Mouse (Mus musculus) myocyte (in vitro differentiated cells): ENCODE measurements around the gene Hba-x. TPM values are rescaled to one million over a fixed set of nuclear protein-coding genes. Genes with fewer than 3 reads are reported as not detected.

Experiments
- H3K27me3 ChIP-seq: one replicate; pipeline ENCODE4 v1.6.1; 2011; ENCODE audit not compliant: control insufficient read depth, insufficient read depth, insufficient read length
- H3K36me3 ChIP-seq: one replicate; pipeline ENCODE4 v1.6.1; 2011; ENCODE audit not compliant: control insufficient read depth, insufficient read depth
- H3K4me2 ChIP-seq: one replicate; pipeline ENCODE4 v1.6.1; 2011; ENCODE audit warnings: low read depth, control low read depth
- H3K4me3 ChIP-seq: one replicate; pipeline ENCODE4 v1.5.1; 2011; ENCODE audit warnings: mild to moderate bottlenecking, control low read depth, moderate library complexity
- H3K79me2 ChIP-seq: one replicate; pipeline ENCODE4 v1.6.1; 2011; ENCODE audit not compliant: control insufficient read depth, insufficient read depth
- H3ac ChIP-seq: one replicate; pipeline ENCODE4 v1.6.1; 2011; ENCODE audit not compliant: control insufficient read depth, insufficient read length
- CEBPB ChIP-seq: IDR thresholded peaks from 2 replicates; pipeline ENCODE4 v1.6.1; 2011; ENCODE audit warnings: mild to moderate bottlenecking, moderate library complexity; ENCODE audit not compliant: poor library complexity, insufficient read depth, severe bottlenecking
- E2F4 ChIP-seq: IDR thresholded peaks from one replicate; pipeline ENCODE4 v1.6.1; 2011; ENCODE audit warnings: mild to moderate bottlenecking, control low read depth, moderate library complexity; ENCODE audit not compliant: insufficient read depth
- MAX ChIP-seq: IDR thresholded peaks from one replicate; pipeline ENCODE4 v1.6.1; 2011; ENCODE audit warnings: low read depth, mild to moderate bottlenecking, control low read depth
- MYOD1 ChIP-seq, 3 experiments: IDR thresholded peaks; one replicate each; pipeline ENCODE4 v1.6.1; 2011; ENCODE audit warnings: control low read depth in 2 of 3, low read depth in 2 of 3, mild to moderate bottlenecking in 2 of 3, moderate library complexity in 1 of 3; ENCODE audit not compliant: insufficient read length in 2 of 3, control insufficient read depth in 1 of 3
- MYOG ChIP-seq, 3 experiments: IDR thresholded peaks; one replicate each; pipeline ENCODE4 v1.6.1; 2011; ENCODE audit warnings: control low read depth in 2 of 3, low read depth in 2 of 3, mild to moderate bottlenecking in 2 of 3; ENCODE audit not compliant: insufficient read length in 2 of 3, control insufficient read depth in 1 of 3, insufficient read depth in 1 of 3
- POLR2A ChIP-seq: IDR thresholded peaks from one replicate; pipeline ENCODE4 v1.6.1; 2011; ENCODE audit warnings: low read depth, mild to moderate bottlenecking, control low read depth, moderate library complexity; ENCODE audit not compliant: insufficient read length
- POLR2AphosphoS2 ChIP-seq: IDR thresholded peaks from one replicate; pipeline ENCODE4 v1.6.1; 2011; ENCODE audit warnings: low read depth, control low read depth; ENCODE audit not compliant: insufficient read length
- REST ChIP-seq: IDR thresholded peaks from one replicate; pipeline ENCODE4 v1.6.1; 2011; ENCODE audit warnings: mild to moderate bottlenecking, control low read depth, moderate library complexity; ENCODE audit not compliant: insufficient read depth, insufficient read length
- SRF ChIP-seq: IDR thresholded peaks from one replicate; pipeline ENCODE4 v1.6.1; 2011; ENCODE audit warnings: low read depth; ENCODE audit not compliant: control insufficient read depth, insufficient read length
- TCF12 ChIP-seq: IDR thresholded peaks from one replicate; pipeline ENCODE4 v1.6.1; 2011; ENCODE audit warnings: mild to moderate bottlenecking, control low read depth; ENCODE audit not compliant: poor library complexity, insufficient read depth, severe bottlenecking
- TCF3 ChIP-seq: IDR thresholded peaks from one replicate; pipeline ENCODE4 v1.6.1; 2011; ENCODE audit warnings: low read depth, control low read depth; ENCODE audit not compliant: insufficient read length
- USF1 ChIP-seq: IDR thresholded peaks from one replicate; pipeline ENCODE4 v1.6.1; 2011; ENCODE audit warnings: low read depth, mild to moderate bottlenecking, control low read depth, moderate library complexity
- polyA plus RNA-seq: library from polyadenylated mRNA; unstranded; fragments of >200 nt; fragmentation: generic; extraction: Trizol; gene quantifications from one replicate; pipeline ENCODE4 v1.2.1, GENCODE M21; 2012; ENCODE audit warnings: missing spikeins

Hba-x gene
- polyA plus RNA-seq, 1 experiment, result not detected

- H3K79me2 ChIP-seq, result no peaks in the 10 kb centered on the region
- no peak overlapping the region for H3ac ChIP-seq
- no peak overlapping the region for H3K4me3 ChIP-seq
Measured at GRCm38 (mm10) chr11:32236132-32236531, 40.1 kb upstream of the Hba-x start.

GRCm38 (mm10) chr11:32236712-32237410, 39.3 kb upstream of the Hba-x start:
- Histone ChIP-seq H3ac (no peak overlapping the region), H3K36me3 (peaks cover 36% of the 10 kb centered on the region), H3K79me2 (no peaks in the 10 kb centered on the region), H3K4me3 (no peak overlapping the region), H3K27me3 (no peaks in the 10 kb centered on the region), H3K4me2 (no peak overlapping the region)
- TF ChIP-seq CEBPB, result no peak
- TF ChIP-seq MYOD1 (IDR thresholded peaks at IDR 0.05; ENCODE audit: control insufficient read depth in 1 of 3, insufficient read length in 2 of 3, low read depth in 2 of 3), result no peak
- no peak for TF ChIP-seq USF1
- TF ChIP-seq POLR2AphosphoS2, result no peak
- no peak for TF ChIP-seq E2F4
- no peak for TF ChIP-seq TCF3
- TF ChIP-seq POLR2A, result no peak
- no peak for TF ChIP-seq TCF12
- TF ChIP-seq MYOG (IDR thresholded peaks at IDR 0.05; ENCODE audit: control insufficient read depth in 1 of 3, insufficient read depth in 1 of 3, insufficient read length in 2 of 3, low read depth in 2 of 3), result no peak
- no peak for TF ChIP-seq REST
- TF ChIP-seq MAX, result no peak
- TF ChIP-seq SRF, result no peak

More at GRCm38 (mm10) chr11:32236132-32236531, 40.1 kb upstream of the Hba-x start:
- peaks cover 33% of the 10 kb centered on the region for H3K36me3 ChIP-seq
- H3K4me2 ChIP-seq, result no peak overlapping the region
- no peak for TF ChIP-seq SRF
- no peak for TF ChIP-seq REST
- no peak for TF ChIP-seq USF1
- TF ChIP-seq MAX, result no peak
- no peak for TF ChIP-seq POLR2A
- H3K27me3 ChIP-seq, result no peaks in the 10 kb centered on the region

- H3K4me3 ChIP-seq, result no peak overlapping the region
- TF ChIP-seq REST (no peak), USF1 (no peak)
- H3K27me3 ChIP-seq, result no peaks in the 10 kb centered on the region
- no peaks in the 10 kb centered on the region for H3K79me2 ChIP-seq
- no peak overlapping the region for H3K4me2 ChIP-seq
- no peak overlapping the region for H3ac ChIP-seq
- peaks cover 31% of the 10 kb centered on the region for H3K36me3 ChIP-seq
Measured at GRCm38 (mm10) chr11:32237411-32237795, 38.8 kb upstream of the Hba-x start.

GRCm38 (mm10) chr11:32238093-32238860, 37.9 kb upstream of the Hba-x start:
- H3K27me3 ChIP-seq, result no peaks in the 10 kb centered on the region
- H3K4me3 ChIP-seq, result no peak overlapping the region
- H3K36me3 ChIP-seq, result peaks cover 24% of the 10 kb centered on the region
- H3K4me2 ChIP-seq, result no peak overlapping the region
- H3ac ChIP-seq, result no peak overlapping the region
- no peaks in the 10 kb centered on the region for H3K79me2 ChIP-seq
- no peak for TF ChIP-seq SRF
- no peak for TF ChIP-seq MYOG (IDR thresholded peaks at IDR 0.05; ENCODE audit: control insufficient read depth in 1 of 3, insufficient read depth in 1 of 3, insufficient read length in 2 of 3, low read depth in 2 of 3)
- no peak for TF ChIP-seq POLR2AphosphoS2
- TF ChIP-seq TCF12, result no peak
- no peak for TF ChIP-seq USF1
- no peak for TF ChIP-seq MAX
- no peak for TF ChIP-seq TCF3
- TF ChIP-seq MYOD1 (IDR thresholded peaks at IDR 0.05; ENCODE audit: control insufficient read depth in 1 of 3, insufficient read length in 2 of 3, low read depth in 2 of 3), result no peak
- TF ChIP-seq E2F4, result no peak
- no peak for TF ChIP-seq CEBPB
- no peak for TF ChIP-seq REST
- TF ChIP-seq POLR2A, result no peak

GRCm38 (mm10) chr11:32241391-32241790, 34.8 kb upstream of the Hba-x start:
- H3ac ChIP-seq, result no peak overlapping the region
- H3K79me2 ChIP-seq, result no peaks in the 10 kb centered on the region
- peaks cover 29% of the 10 kb centered on the region for H3K36me3 ChIP-seq
- H3K4me2 ChIP-seq, result no peak overlapping the region
- no peaks in the 10 kb centered on the region for H3K27me3 ChIP-seq
- H3K4me3 ChIP-seq, result no peak overlapping the region
- TF ChIP-seq TCF3, result no peak
- no peak for TF ChIP-seq REST
- TF ChIP-seq SRF, result no peak
- no peak for TF ChIP-seq MAX
